Mouse (Mus musculus) cerebellum, adult 18-20 months (tissue): ENCODE data around the gene Gm10147.
"Not testable (repeated sequence)": the region's sequence is repeated elsewhere in the genome, so short reads cannot be mapped to it uniquely, and the experiment has no call there.

ENCODE experiments used
- DNase-seq, 2 experiments: peaks; one replicate each; pipeline ENCODE4 v3.0.0; 2021

The Gm10147 gene

DNA sequence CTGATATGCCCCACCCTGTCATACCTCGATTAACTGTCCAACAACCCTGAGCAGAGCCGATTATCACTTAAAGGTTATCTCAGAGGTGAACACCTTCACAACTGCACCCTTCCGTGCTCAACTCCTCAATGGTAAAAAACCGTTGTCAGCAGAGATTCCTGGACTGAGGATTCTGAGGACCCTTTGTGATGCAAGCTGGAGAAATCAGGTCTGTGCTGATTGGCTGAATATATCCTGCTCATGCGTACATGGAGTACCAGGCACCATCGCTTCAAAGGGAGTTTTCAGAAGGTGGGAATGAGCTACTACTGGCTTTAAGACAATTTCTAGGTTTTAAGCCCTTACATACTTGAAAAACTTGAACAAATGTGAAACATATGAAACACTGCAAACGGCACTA, at the start of gene Gm10147:
Gene Gm10147 (minus strand): TSS at position 101 of the 400 bp plus-strand sequence.
- not testable (repeated sequence) for DNase-seq
